Mouse (Mus musculus): Measurements from ENCODE around the gene Kirrel3. TPM values are rescaled to one million over a fixed set of nuclear protein-coding genes. Genes with fewer than 3 reads are reported as not detected.
A peak's percentile ranks its signal among the peaks of the same experiment; 100 is the strongest.

The Kirrel3 gene
- total and polyA plus RNA-seq, 2 experiments from 2014 or later, result 0.29 to 0.42 TPM

- Histone ChIP-seq H3K36me3 (replicated peaks; ENCODE audit: control insufficient read depth, insufficient read depth, low read length) (no peaks in the 10 kb centered on the region), H3K9ac (replicated peaks; ENCODE audit: low read depth, low read length) (no peak overlapping the region), H3K27me3 (ENCODE audit: control insufficient read depth, insufficient read depth, low read length) (no peaks in the 10 kb centered on the region), H3K4me2 (ENCODE audit: low read depth, low read length) (no peak overlapping the region), H3K4me3 (ENCODE audit: low read depth, low read length) (no peak overlapping the region), H3K27ac (ENCODE audit: low read depth) (peak overlapping the region; percentile 79), H3K9me3 (replicated peaks; ENCODE audit: control insufficient read depth, low read length) (no peaks in the 10 kb centered on the region), H3K4me1 (ENCODE audit: control insufficient read depth, insufficient read depth) (peaks cover 42% of the 10 kb centered on the region)
- 0 out of 2 replicates have a peak, but pooled peaks have one; percentile 30 for TF ChIP-seq EP300 (IDR thresholded peaks at IDR 0.05; ENCODE audit: low read depth)
- no peak for TF ChIP-seq CTCF (IDR thresholded peaks at IDR 0.05; ENCODE audit: low read depth)
- ATAC-seq (ENCODE audit: insufficient read depth, low read depth) (peak; percentile 73), DNase-seq (ENCODE audit: low spot score) (peak; percentile 73)
- 31% methylated on average over 9 of the region's 9 CpGs for WGBS
These were observed 512.5 kb downstream of the Kirrel3 start for GRCm38 (mm10) chr9:34997880-34998865.

GRCm38 (mm10) chr9:35004113-35004512 is 518.4 kb downstream of the Kirrel3 start:
- DNase-seq (ENCODE audit: low spot score) (no peak), ATAC-seq (ENCODE audit: insufficient read depth, low read depth) (no peak)
- Histone ChIP-seq H3K4me1 (ENCODE audit: control insufficient read depth, insufficient read depth) (0 out of 2 replicates have a peak, but pooled peaks cover 2% of the 10 kb centered on the region), H3K9me3 (replicated peaks; ENCODE audit: control insufficient read depth, low read length) (no peaks in the 10 kb centered on the region), H3K4me2 (ENCODE audit: low read depth, low read length) (no peak overlapping the region), H3K27ac (ENCODE audit: low read depth) (no peak overlapping the region), H3K9ac (replicated peaks; ENCODE audit: low read depth, low read length) (no peak overlapping the region), H3K27me3 (ENCODE audit: control insufficient read depth, insufficient read depth, low read length) (no peaks in the 10 kb centered on the region; the same call in 1 of the 2 replicates), H3K36me3 (replicated peaks; ENCODE audit: control insufficient read depth, insufficient read depth, low read length) (no peaks in the 10 kb centered on the region), H3K4me3 (ENCODE audit: low read depth, low read length) (no peak overlapping the region)
- WGBS, result 58% methylated on average over 4 of the region's 4 CpGs
- TF ChIP-seq EP300 (IDR thresholded peaks at IDR 0.05; ENCODE audit: low read depth), result no peak
- no peak for TF ChIP-seq CTCF (IDR thresholded peaks at IDR 0.05; ENCODE audit: low read depth)

- H3K4me3 ChIP-seq (ENCODE audit: low read depth, low read length), result no peak overlapping the region
- 71% methylated on average over 14 of the region's 14 CpGs for WGBS
These were observed 522.1 kb downstream of the Kirrel3 start for GRCm38 (mm10) chr9:35007697-35008341.

GRCm38 (mm10) chr9:35016762-35017161 is 531.1 kb downstream of the Kirrel3 start:
- H3K9ac ChIP-seq (replicated peaks; ENCODE audit: low read depth, low read length), result no peak overlapping the region
- peaks cover 7% of the 10 kb centered on the region for H3K4me1 ChIP-seq (ENCODE audit: control insufficient read depth, insufficient read depth)
- H3K36me3 ChIP-seq (replicated peaks; ENCODE audit: control insufficient read depth, insufficient read depth, low read length), result no peaks in the 10 kb centered on the region
- peaks cover 5% of the 10 kb centered on the region; the same call in 1 of the 2 replicates for H3K27me3 ChIP-seq (ENCODE audit: control insufficient read depth, insufficient read depth, low read length)
- no peak overlapping the region for H3K4me2 ChIP-seq (ENCODE audit: low read depth, low read length)
- TF ChIP-seq EP300 (IDR thresholded peaks at IDR 0.05; ENCODE audit: low read depth), result no peak
- peak; percentile 84 for TF ChIP-seq CTCF (IDR thresholded peaks at IDR 0.05; ENCODE audit: low read depth)
- H3K4me3 ChIP-seq (ENCODE audit: low read depth, low read length), result no peak overlapping the region
- ATAC-seq (ENCODE audit: insufficient read depth, low read depth), result peak; percentile 75
- DNase-seq (ENCODE audit: low spot score), result peak; percentile 74
- H3K9me3 ChIP-seq (replicated peaks; ENCODE audit: control insufficient read depth, low read length), result no peaks in the 10 kb centered on the region
- WGBS, result 45% methylated on average over 4 of the region's 4 CpGs
- H3K27ac ChIP-seq (ENCODE audit: low read depth), result no peak overlapping the region

More at GRCm38 (mm10) chr9:35007697-35008341, 522.1 kb downstream of the Kirrel3 start:
- Histone ChIP-seq H3K27ac (ENCODE audit: low read depth) (no peak overlapping the region), H3K4me1 (ENCODE audit: control insufficient read depth, insufficient read depth) (no peaks in the 10 kb centered on the region), H3K9ac (replicated peaks; ENCODE audit: low read depth, low read length) (no peak overlapping the region), H3K9me3 (replicated peaks; ENCODE audit: control insufficient read depth, low read length) (no peaks in the 10 kb centered on the region), H3K36me3 (replicated peaks; ENCODE audit: control insufficient read depth, insufficient read depth, low read length) (no peaks in the 10 kb centered on the region), H3K4me2 (ENCODE audit: low read depth, low read length) (no peak overlapping the region), H3K27me3 (ENCODE audit: control insufficient read depth, insufficient read depth, low read length) (no peaks in the 10 kb centered on the region; the same call in 1 of the 2 replicates)
- DNase-seq (ENCODE audit: low spot score) (no peak), ATAC-seq (ENCODE audit: insufficient read depth, low read depth) (no peak)
- TF ChIP-seq EP300 (IDR thresholded peaks at IDR 0.05; ENCODE audit: low read depth) (no peak), CTCF (IDR thresholded peaks at IDR 0.05; ENCODE audit: low read depth) (no peak)

- 0 out of 2 replicates have a peak, but pooled peaks have one; percentile 25 for ATAC-seq (ENCODE audit: insufficient read depth, low read depth)
- WGBS, result 13% methylated on average over 13 of the region's 13 CpGs
- Histone ChIP-seq H3K4me2 (ENCODE audit: low read depth, low read length) (peak overlapping the region; percentile 30), H3K4me3 (ENCODE audit: low read depth, low read length) (no peak overlapping the region), H3K27me3 (ENCODE audit: control insufficient read depth, insufficient read depth, low read length) (peaks cover 5% of the 10 kb centered on the region; the same call in 1 of the 2 replicates), H3K36me3 (replicated peaks; ENCODE audit: control insufficient read depth, insufficient read depth, low read length) (no peaks in the 10 kb centered on the region), H3K4me1 (ENCODE audit: control insufficient read depth, insufficient read depth) (peaks cover 7% of the 10 kb centered on the region), H3K9ac (replicated peaks; ENCODE audit: low read depth, low read length) (no peak overlapping the region), H3K9me3 (replicated peaks; ENCODE audit: control insufficient read depth, low read length) (no peaks in the 10 kb centered on the region), H3K27ac (ENCODE audit: low read depth) (no peak overlapping the region)
- TF ChIP-seq CTCF (IDR thresholded peaks at IDR 0.05; ENCODE audit: low read depth) (no peak), EP300 (IDR thresholded peaks at IDR 0.05; ENCODE audit: low read depth) (no peak)
- no peak for DNase-seq (ENCODE audit: low spot score)
These were observed 531.9 kb downstream of the Kirrel3 start for GRCm38 (mm10) chr9:35017563-35017962.
